Mouse (Mus musculus) intestine, embryonic 14.5 days (tissue): ENCODE results near the gene Paqr5. TPM values are rescaled to one million over a fixed set of nuclear protein-coding genes. Genes with fewer than 3 reads are reported as not detected.

Experiments
- ATAC-seq: fragments of 200-750 bp; cut with Nextera tagmentation; replicated peaks from 2 replicates; pipeline ENCODE4 v1.8.0; 2017; ENCODE audit warnings: low read depth, moderate number of reproducible peaks, moderate TSS enrichment, moderate library complexity; ENCODE audit not compliant: low FRiP score, low TSS enrichment
- DNase-seq: peaks from one replicate; pipeline ENCODE4 v3.0.0-alpha.2; 2018; ENCODE audit warnings: low spot score
- H3K27ac ChIP-seq: fragments of 300-500 bp; sonication (generic); 2 replicates; pipeline ENCODE4 v1.5.1; 2014; ENCODE audit warnings: low read depth, mild to moderate bottlenecking, control low read depth
- H3K27me3 ChIP-seq: fragments of 300-500 bp; sonication (generic); replicated peaks from 2 replicates; pipeline ENCODE4 v1.6.1; 2014; ENCODE audit warnings: low read length, control low read depth; ENCODE audit not compliant: control insufficient read depth, insufficient read depth
- H3K36me3 ChIP-seq: fragments of 300-500 bp; sonication (generic); 2 replicates; pipeline ENCODE4 v1.6.1; 2014; ENCODE audit warnings: low read length, control low read depth; ENCODE audit not compliant: control insufficient read depth, insufficient read depth
- H3K4me1 ChIP-seq: fragments of 300-500 bp; sonication (generic); replicated peaks from 2 replicates; pipeline ENCODE4 v1.6.1; 2014; ENCODE audit warnings: low read length, control low read depth, mixed read lengths; ENCODE audit not compliant: control insufficient read depth, insufficient read depth
- H3K4me2 ChIP-seq: fragments of 300-500 bp; sonication (generic); 2 replicates; pipeline ENCODE4 v1.6.1; 2014; ENCODE audit warnings: low read length
- H3K4me3 ChIP-seq: fragments of 300-500 bp; sonication (generic); 2 replicates; pipeline ENCODE4 v1.5.1; 2014; ENCODE audit warnings: low read depth, low read length, control low read depth, mixed read lengths
- H3K9ac ChIP-seq: fragments of 300-500 bp; sonication (generic); 2 replicates; pipeline ENCODE4 v1.6.1; 2014; ENCODE audit warnings: mild to moderate bottlenecking, low read length
- H3K9me3 ChIP-seq: fragments of 300-500 bp; sonication (generic); 2 replicates; pipeline ENCODE4 v1.6.1; 2016; ENCODE audit warnings: low read length, control low read depth; ENCODE audit not compliant: control insufficient read depth
- WGBS: fragments of 180-500 bp; shearing (Covaris S2); extraction: QIAGEN DNeasy Blood & Tissue Kit; methylation state at CpG from one replicate; pipeline ENCODE4 v1.1.7; 2014; 5-methylcytosine and 5-hydroxymethylcytosine counted together
- polyA plus RNA-seq: library from polyadenylated mRNA; unstranded; fragments of >200 nt; fragmentation: Nextera tagmentation; extraction: Ambion mirVana; gene quantifications from 2 replicates; pipeline ENCODE4 v1.2.1, GENCODE M21; 2014

Gene Paqr5
- polyA plus RNA-seq, 1 experiment from 2014 or later = 8.1 TPM

GRCm38 (mm10) chr9:61905576-61905975 is 121.1 kb downstream of the Paqr5 start:
- Histone ChIP-seq H3K4me2 (no peak overlapping the region), H3K9me3 (no peaks in the 10 kb centered on the region), H3K27ac (no peak overlapping the region), H3K36me3 (no peaks in the 10 kb centered on the region; the same call in 1 of the 2 replicates), H3K27me3 (peaks cover 5% of the 10 kb centered on the region; the same call in 1 of the 2 replicates), H3K4me1 (peaks cover 9% of the 10 kb centered on the region), H3K9ac (no peak overlapping the region), H3K4me3 (no peak overlapping the region)
- ATAC-seq = no peak
- no peak for DNase-seq
- WGBS = 77% methylated on average over 5 of the region's 5 CpGs

GRCm38 (mm10) chr9:61904201-61904600 is 122.5 kb downstream of the Paqr5 start:
- H3K9me3 ChIP-seq = no peaks in the 10 kb centered on the region
- peaks cover 9% of the 10 kb centered on the region for H3K4me1 ChIP-seq
- H3K4me3 ChIP-seq = no peak overlapping the region
- H3K27me3 ChIP-seq = peaks cover 7% of the 10 kb centered on the region; the same call in 1 of the 2 replicates
- H3K9ac ChIP-seq = no peak overlapping the region
- WGBS = 13% methylated on average over 7 of the region's 7 CpGs
- H3K27ac ChIP-seq = peak overlapping the region; percentile 34; the same call in 1 of the 2 replicates
- DNase-seq = no peak
- H3K4me2 ChIP-seq = no peak overlapping the region
- no peaks in the 10 kb centered on the region for H3K36me3 ChIP-seq
- ATAC-seq = no peak

Other genes with a start within 250 kb of the Paqr5 start
- 1,834 and 1,981 TPM in 2 replicates for gene Rplp1, start 112.3 kb downstream of the Paqr5 start, polyA plus RNA-seq
- gene Kif23, start 80.1 kb downstream of the Paqr5 start, polyA plus RNA-seq = 115 and 121 TPM in 2 replicates
- 25.2 and 27.8 TPM in 2 replicates for gene Glce, start 95.8 kb upstream of the Paqr5 start, polyA plus RNA-seq